Mouse (Mus musculus) left cerebral cortex, postnatal 25 days (tissue): ENCODE measurements at regions not wholly inside any gene's neighbourhood (a gene's known extent, or its start where the extent isn't known, plus 50 kb on each side); places are given as distances from the start of the nearest gene placed in this dataset.

ENCODE experiments used
- DNase-seq, 2 experiments: peaks; one replicate each; pipeline ENCODE4 v3.0.0; 2022; ENCODE audit warnings: low spot score in 2 of 2, mixed read lengths in 1 of 2
- intact Hi-C: fragments of 180-260 bp; cut with DNase I; formaldehyde crosslinking; loops from one replicate; pipeline ENCODE4 v1.15.1; 2025

GRCm38 (mm10) chr7:71050825-71051224 lies 300.5 kb downstream of the Gm10295 start:
- intact Hi-C loops, result no loop called here

GRCm38 (mm10) chr7:71047201-71047600 lies 304.1 kb downstream of the Gm10295 start:
- no peak for DNase-seq
- intact Hi-C loops, result no loop called here

More at GRCm38 (mm10) chr7:71050825-71051224, 300.5 kb downstream of the Gm10295 start:
- DNase-seq, result no peak

GRCm38 (mm10) chr7:71046596-71046995 lies 304.7 kb downstream of the Gm10295 start:
- intact Hi-C loops, result no loop called here
- DNase-seq, result no peak

- intact Hi-C loops, result no loop called here
Observed at GRCm38 (mm10) chr7:71043789-71044188, 307.5 kb downstream of the Gm10295 start.

GRCm38 (mm10) chr7:71043128-71043527 lies 308.2 kb downstream of the Gm10295 start:
- intact Hi-C loops, result no loop called here
- DNase-seq, result no peak

More at GRCm38 (mm10) chr7:71043789-71044188, 307.5 kb downstream of the Gm10295 start:
- DNase-seq, result no peak

- intact Hi-C loops, result no loop called here
- DNase-seq, result no peak
Observed at GRCm38 (mm10) chr7:71041388-71041787, 309.9 kb downstream of the Gm10295 start.

GRCm38 (mm10) chr7:71040846-71041245 lies 310.4 kb downstream of the Gm10295 start:
- intact Hi-C loops, result no loop called here
- DNase-seq, result no peak

- intact Hi-C loops, result no loop called here
- DNase-seq, result no peak
Observed at GRCm38 (mm10) chr7:71038537-71038936, 312.7 kb downstream of the Gm10295 start.

GRCm38 (mm10) chr7:71033121-71033520 lies 318.2 kb downstream of the Gm10295 start:
- no peak for DNase-seq
- intact Hi-C loops, result no loop called here

GRCm38 (mm10) chr7:71023946-71024610 lies 327.2 kb downstream of the Gm10295 start:
- no peak for DNase-seq
- intact Hi-C loops, result no loop called here

- intact Hi-C loops, result no loop called here
- no peak for DNase-seq
Observed at GRCm38 (mm10) chr7:71023253-71023945, 327.9 kb downstream of the Gm10295 start.
